10 mouse cellular contexts compared by ENCODE assay signal in the genomic region with DNA sequence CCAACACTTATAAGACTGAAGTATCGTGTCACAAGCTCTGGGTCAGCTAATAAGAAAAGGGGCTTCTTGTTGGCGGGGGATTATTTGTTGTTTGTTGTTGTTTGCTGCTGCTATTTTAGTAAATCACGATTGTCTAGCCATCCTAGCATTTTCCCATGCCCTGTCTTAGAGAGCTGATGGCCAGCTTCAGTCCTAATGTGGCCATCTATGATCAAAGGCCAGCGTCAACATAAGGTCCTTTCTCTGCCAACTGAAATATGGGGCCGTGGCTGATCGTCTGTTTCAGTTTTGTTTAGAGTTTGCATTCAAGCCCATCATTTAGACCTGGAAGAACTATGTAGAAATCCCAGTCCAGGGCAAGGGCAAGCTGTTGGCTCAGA.
DNase-seq lines count a peak whose midpoint lies in the region; ATAC-seq lines count a peak whose summit lies in the region.
"Had no signal": no experiment of that assay in that cellular context is flagged by ENCODE, and none has a peak within 500 bp of the region (broad histone marks: within the 10 kb centered on the region; RNA-seq: fewer than 3 reads in every experiment).

No protein-coding gene starts in this region.

- no peak overlapping the region for H3K4me2 ChIP-seq in heart, embryonic 11.5 days
- no peak overlapping the region for H3K4me2 ChIP-seq in kidney, embryonic 15.5 days

- no peak overlapping the region for H3K4me3 ChIP-seq in heart, embryonic 11.5 days (ENCODE audit: low read depth, low read length)
- H3K4me3 ChIP-seq in kidney, embryonic 15.5 days (replicated peaks), result no peak overlapping the region
- H3K4me3 ChIP-seq in embryonic facial prominence, embryonic 10.5 days, result no peak overlapping the region
- H3K4me3 ChIP-seq in limb, embryonic 10.5 days, result no peak overlapping the region

- no peak for ATAC-seq in heart, embryonic 11.5 days (replicated peaks; ENCODE audit: insufficient number of reproducible peaks, low FRiP score, low TSS enrichment)
- ATAC-seq in kidney, embryonic 15.5 days (replicated peaks; ENCODE audit: low FRiP score), result no peak
- ATAC-seq in monocyte, adult 5-6 weeks (replicated peaks; ENCODE audit: insufficient number of reproducible peaks, low FRiP score, low TSS enrichment, poor library complexity, severe bottlenecking), result no peak
- ATAC-seq: midbrain, embryonic 16.5 days had no signal

- H3K27ac ChIP-seq in heart, embryonic 11.5 days (ENCODE audit: low read depth, low read length), result peak overlapping the region; percentile 30; the same call in 1 of the 2 replicates
- peak overlapping the region; percentile 67 for H3K27ac ChIP-seq in kidney, embryonic 15.5 days
- H3K27ac ChIP-seq in embryonic facial prominence, embryonic 10.5 days (replicated peaks), result peak overlapping the region; percentile 30
- H3K27ac ChIP-seq in limb, embryonic 10.5 days, result peak overlapping the region; percentile 70

- no peaks in the 10 kb centered on the region for H3K9me3 ChIP-seq in heart, embryonic 11.5 days (replicated peaks; ENCODE audit: control insufficient read depth, low read length)
- no peaks in the 10 kb centered on the region for H3K9me3 ChIP-seq in kidney, embryonic 15.5 days (replicated peaks)
- H3K9me3 ChIP-seq in embryonic facial prominence, embryonic 10.5 days, result no peaks in the 10 kb centered on the region
- H3K9me3 ChIP-seq in limb, embryonic 10.5 days (replicated peaks), result no peaks in the 10 kb centered on the region

- H3K36me3 ChIP-seq in heart, embryonic 11.5 days (ENCODE audit: control insufficient read depth, insufficient read depth, low read length), result no peaks in the 10 kb centered on the region
- H3K36me3 ChIP-seq in kidney, embryonic 15.5 days, result no peaks in the 10 kb centered on the region
- no peaks in the 10 kb centered on the region for H3K36me3 ChIP-seq in embryonic facial prominence, embryonic 10.5 days (replicated peaks)
- 0 out of 2 replicates have a peak, but pooled peaks cover 3% of the 10 kb centered on the region for H3K36me3 ChIP-seq in limb, embryonic 10.5 days

- peaks cover 36% of the 10 kb centered on the region for H3K4me1 ChIP-seq in heart, embryonic 11.5 days (ENCODE audit: control insufficient read depth, insufficient read depth, low read length)
- H3K4me1 ChIP-seq in kidney, embryonic 15.5 days, result peaks cover 44% of the 10 kb centered on the region
- peaks cover 76% of the 10 kb centered on the region for H3K4me1 ChIP-seq in embryonic facial prominence, embryonic 10.5 days
- peaks cover 69% of the 10 kb centered on the region for H3K4me1 ChIP-seq in limb, embryonic 10.5 days

- no peak overlapping the region for H3K9ac ChIP-seq in heart, embryonic 11.5 days (ENCODE audit: low read depth, low read length)
- no peak overlapping the region for H3K9ac ChIP-seq in kidney, embryonic 15.5 days

- 66% methylated on average over 6 of the region's 6 CpGs for WGBS in heart, embryonic 11.5 days (ENCODE audit: insufficient replicate concordance)
- 47% methylated on average over 6 of the region's 6 CpGs for WGBS in kidney, embryonic 15.5 days
- WGBS in embryonic facial prominence, embryonic 10.5 days, result 50% methylated on average over 6 of the region's 6 CpGs
- 44% methylated on average over 6 of the region's 6 CpGs for WGBS in limb, embryonic 10.5 days

- no peaks in the 10 kb centered on the region for H3K27me3 ChIP-seq in heart, embryonic 11.5 days (ENCODE audit: control insufficient read depth, insufficient read depth, low read length)
- H3K27me3 ChIP-seq in kidney, embryonic 15.5 days, result no peaks in the 10 kb centered on the region
- no peaks in the 10 kb centered on the region for H3K27me3 ChIP-seq in embryonic facial prominence, embryonic 10.5 days (replicated peaks; ENCODE audit: low read depth, poor library complexity, severe bottlenecking)
- H3K27me3 ChIP-seq in limb, embryonic 10.5 days (ENCODE audit: low read depth, poor library complexity, severe bottlenecking), result no peaks in the 10 kb centered on the region

- DNase-seq in heart, adult 8-10 months (ENCODE audit: low spot score), result no peak
- DNase-seq in kidney, postnatal 10 days, result no peak
- DNase-seq in embryonic facial prominence, embryonic 10.5 days (ENCODE audit: low spot score), result no peak
- no peak for DNase-seq in limb, embryonic 10.5 days (ENCODE audit: low spot score)
- DNase-seq in Muller cell, postnatal 12 days (ENCODE audit: inconsistent ontology term), result no peak
- DNase-seq: cerebellum, postnatal 10 days had no signal
